Mouse (Mus musculus) liver, embryonic 14.5 days (tissue): Measurements from ENCODE around the gene Macf1. TPM values are rescaled to one million over a fixed set of nuclear protein-coding genes. Genes with fewer than 3 reads are reported as not detected.

Experiments
- ATAC-seq: fragments of 200-750 bp; cut with Nextera tagmentation; 2 replicates; pipeline ENCODE4 v1.8.0; 2017; ENCODE audit warnings: moderate number of reproducible peaks, mild to moderate bottlenecking, moderate library complexity; ENCODE audit not compliant: insufficient read depth
- DNase-seq, 3 experiments: peaks; one replicate each; pipeline ENCODE4 v3.0.0-alpha.2; 2012 to 2013; ENCODE audit warnings: low read depth in 3 of 3, low spot score in 3 of 3
- H3K27ac ChIP-seq: fragments of 300-500 bp; sonication (generic); 2 replicates; pipeline ENCODE4 v1.5.1; 2014; ENCODE audit warnings: moderate library complexity, mild to moderate bottlenecking, control low read depth, inconsistent platforms
- H3K27me3 ChIP-seq: fragments of 300-500 bp; sonication (generic); 2 replicates; pipeline ENCODE4 v1.6.1; 2014; ENCODE audit warnings: mild to moderate bottlenecking, low read length, moderate library complexity; ENCODE audit not compliant: control insufficient read depth, insufficient read depth
- H3K36me3 ChIP-seq: fragments of 300-500 bp; sonication (generic); replicated peaks from 2 replicates; pipeline ENCODE4 v1.6.1; 2014; ENCODE audit warnings: low read depth; ENCODE audit not compliant: control insufficient read depth, insufficient read depth
- H3K4me1 ChIP-seq, 2 experiments: fragments of 200-500 bp in 1 of 2; fragments of 300-500 bp in 1 of 2; sonication (generic) in 1 of 2; replicated peaks; 2 replicates each; pipeline ENCODE4 v1.6.1; 2012 to 2014; ENCODE audit warnings: antibody characterized with exemption in 1 of 2, inconsistent platforms in 1 of 2, low read length in 1 of 2; ENCODE audit not compliant: control insufficient read depth in 2 of 2, insufficient read depth in 2 of 2
- H3K4me2 ChIP-seq: fragments of 300-500 bp; sonication (generic); 2 replicates; pipeline ENCODE4 v1.6.1; 2014; ENCODE audit warnings: low read depth, mild to moderate bottlenecking, control low read depth, moderate library complexity
- H3K4me3 ChIP-seq, 2 experiments: fragments of 200-500 bp in 1 of 2; fragments of 300-500 bp in 1 of 2; sonication (generic) in 1 of 2; 2 replicates each; pipeline ENCODE4 v1.5.1; 2012 to 2014; ENCODE audit warnings: low read depth in 2 of 2, low read length in 2 of 2, mild to moderate bottlenecking in 2 of 2, control low read depth in 1 of 2, inconsistent platforms in 1 of 2, moderate library complexity in 1 of 2; ENCODE audit not compliant: insufficient read depth in 1 of 2
- H3K9ac ChIP-seq: fragments of 300-500 bp; sonication (generic); replicated peaks from 2 replicates; pipeline ENCODE4 v1.6.1; 2014; ENCODE audit warnings: mild to moderate bottlenecking, control low read depth, moderate library complexity
- H3K9me3 ChIP-seq: fragments of 300-500 bp; sonication (generic); 2 replicates; pipeline ENCODE4 v1.6.1; 2016; ENCODE audit warnings: low read length, mixed read lengths; ENCODE audit not compliant: control insufficient read depth
- CTCF ChIP-seq: IDR thresholded peaks from 2 replicates; pipeline ENCODE4 v1.5.1; 2016; ENCODE audit warnings: antibody characterized with exemption, low read depth, control low read depth
- EP300 ChIP-seq: IDR thresholded peaks from 2 replicates; pipeline ENCODE4 v1.6.1; 2016; ENCODE audit warnings: antibody characterized with exemption, low read depth
- WGBS: fragments of 180-500 bp; shearing (Covaris S2); extraction: QIAGEN DNeasy Blood & Tissue Kit; methylation state at CpG from one replicate; pipeline ENCODE4 v1.1.7; 2014; ENCODE audit not compliant: insufficient replicate concordance; 5-methylcytosine and 5-hydroxymethylcytosine counted together
- polyA plus RNA-seq, 2 experiments: library from polyadenylated mRNA; depleted of rRNA in 1 of 2; stranded (reverse) in 1 of 2; unstranded in 1 of 2; fragments of >200 nt; fragmentation: Nextera tagmentation in 1 of 2; extraction: Ambion mirVana in 1 of 2; gene quantifications; 2 replicates each; pipeline versions ENCODE4 v1.2.1 to v1.2.3; 2012 to 2014

The Macf1 gene
- polyA plus RNA-seq, 2 experiments, result 13.4 to 15.1 TPM

- ATAC-seq (peak; percentile 29; the same call in 1 of the 2 replicates), DNase-seq (no peak)
- H3K36me3 ChIP-seq, result no peaks in the 10 kb centered on the region
- peak overlapping the region; percentile 73 to 82 for H3K4me3 ChIP-seq
- H3K27me3 ChIP-seq, result no peaks in the 10 kb centered on the region; the same call in none of the 2 replicates
- no peaks in the 10 kb centered on the region for H3K9me3 ChIP-seq
- H3K4me2 ChIP-seq, result peak overlapping the region; percentile 100
- peaks cover 32 to 33% of the 10 kb centered on the region in 2 experiments for H3K4me1 ChIP-seq
- TF ChIP-seq EP300 (no peak), CTCF (no peak)
- peak overlapping the region; percentile 89 for H3K9ac ChIP-seq
- 2% methylated on average over 51 of the region's 58 CpGs for WGBS
- H3K27ac ChIP-seq, result peak overlapping the region; percentile 86
These were observed 19.1 kb downstream of the Macf1 start for GRCm38 (mm10) chr4:123664951-123665661.

- peak; percentile 87 for ATAC-seq
- Histone ChIP-seq H3K4me3 (peak overlapping the region; percentile 73 to 82), H3K4me1 (peaks cover 32 to 34% of the 10 kb centered on the region in 2 experiments), H3K9ac (peak overlapping the region; percentile 89), H3K27me3 (no peaks in the 10 kb centered on the region; the same call in none of the 2 replicates), H3K27ac (peak overlapping the region; percentile 86), H3K36me3 (no peaks in the 10 kb centered on the region), H3K4me2 (peak overlapping the region; percentile 100), H3K9me3 (no peaks in the 10 kb centered on the region)
- under 1% methylated on average over 102 of the region's 125 CpGs for WGBS
- peak; percentile 82 to 86 (median 83) for DNase-seq
- TF ChIP-seq EP300 (peak; percentile 64), CTCF (no peak)
These were observed 19.9 kb downstream of the Macf1 start for GRCm38 (mm10) chr4:123664021-123664950.

- DNase-seq (no peak), ATAC-seq (no peak)
- Histone ChIP-seq H3K27me3 (no peaks in the 10 kb centered on the region; the same call in none of the 2 replicates), H3K27ac (peak overlapping the region; percentile 86), H3K9ac (peak overlapping the region; percentile 89), H3K9me3 (no peaks in the 10 kb centered on the region), H3K36me3 (no peaks in the 10 kb centered on the region), H3K4me1 (peaks cover 32 to 36% of the 10 kb centered on the region in 2 experiments), H3K4me2 (peak overlapping the region; percentile 100), H3K4me3 (peak overlapping the region; percentile 73 to 82)
- WGBS, result 0% methylated on average over 12 of the region's 12 CpGs
- TF ChIP-seq CTCF (0 out of 2 replicates have a peak, but pooled peaks have one; percentile 3), EP300 (no peak)
These were observed 20.5 kb downstream of the Macf1 start for GRCm38 (mm10) chr4:123663688-123663965.

- DNase-seq, result no peak
- Histone ChIP-seq H3K4me1 (peaks cover 32 to 36% of the 10 kb centered on the region in 2 experiments), H3K9me3 (no peaks in the 10 kb centered on the region), H3K9ac (peak overlapping the region; percentile 89), H3K4me2 (peak overlapping the region; percentile 100), H3K36me3 (no peaks in the 10 kb centered on the region), H3K27ac (peak overlapping the region; percentile 86), H3K27me3 (no peaks in the 10 kb centered on the region; the same call in none of the 2 replicates), H3K4me3 (peak overlapping the region; percentile 73 to 82)
- 3% methylated on average over 15 of the region's 15 CpGs for WGBS
- no peak for ATAC-seq
- no peak for TF ChIP-seq CTCF
- TF ChIP-seq EP300, result no peak
These were observed 21.1 kb downstream of the Macf1 start for GRCm38 (mm10) chr4:123662914-123663687.
